Mouse (Mus musculus) forebrain, embryonic 12.5 days (tissue): ENCODE results near the gene P2ry2. TPM values are rescaled to one million over a fixed set of nuclear protein-coding genes. Genes with fewer than 3 reads are reported as not detected.

Source experiments
- ATAC-seq: fragments of 200-750 bp; cut with Nextera tagmentation; 2 replicates; pipeline ENCODE4 v1.8.0; 2017; ENCODE audit warnings: moderate TSS enrichment; ENCODE audit not compliant: low FRiP score
- H3K27ac ChIP-seq: fragments of 300-500 bp; sonication (generic); 2 replicates; pipeline ENCODE4 v1.5.1; 2016; ENCODE audit warnings: mild to moderate bottlenecking
- H3K27me3 ChIP-seq: fragments of 300-500 bp; sonication (generic); 2 replicates; pipeline ENCODE4 v1.6.1; 2016; ENCODE audit warnings: mild to moderate bottlenecking
- H3K36me3 ChIP-seq: fragments of 300-500 bp; sonication (generic); replicated peaks from 2 replicates; pipeline ENCODE4 v1.6.1; 2016; ENCODE audit warnings: mild to moderate bottlenecking
- H3K4me1 ChIP-seq: fragments of 300-500 bp; sonication (generic); 2 replicates; pipeline ENCODE4 v1.6.1; 2016
- H3K4me2 ChIP-seq: fragments of 300-500 bp; sonication (generic); 2 replicates; pipeline ENCODE4 v1.6.1; 2016; ENCODE audit warnings: mild to moderate bottlenecking, moderate library complexity
- H3K4me3 ChIP-seq: fragments of 300-500 bp; sonication (generic); replicated peaks from 2 replicates; pipeline ENCODE4 v1.5.1; 2016; ENCODE audit warnings: mild to moderate bottlenecking
- H3K9ac ChIP-seq: fragments of 300-500 bp; sonication (generic); 2 replicates; pipeline ENCODE4 v1.6.1; 2016; ENCODE audit warnings: mild to moderate bottlenecking
- H3K9me3 ChIP-seq: fragments of 300-500 bp; sonication (generic); 2 replicates; pipeline ENCODE4 v1.6.1; 2016
- whole genome bisulfite sequencing: fragments of 180-500 bp; shearing (Covaris S2); methylation state at CpG from one replicate; pipeline ENCODE4 v1.1.7; 2016; 5-methylcytosine and 5-hydroxymethylcytosine counted together
- polyA plus RNA-seq: library from polyadenylated mRNA; unstranded; fragments of >200 nt; fragmentation: Nextera tagmentation; extraction: Ambion mirVana; gene quantifications from 2 replicates; pipeline ENCODE4 v1.2.1, GENCODE M21; 2016

P2ry2 gene
- polyA plus RNA-seq, 1 experiment from 2014 or later = 0.15 TPM

DNA sequence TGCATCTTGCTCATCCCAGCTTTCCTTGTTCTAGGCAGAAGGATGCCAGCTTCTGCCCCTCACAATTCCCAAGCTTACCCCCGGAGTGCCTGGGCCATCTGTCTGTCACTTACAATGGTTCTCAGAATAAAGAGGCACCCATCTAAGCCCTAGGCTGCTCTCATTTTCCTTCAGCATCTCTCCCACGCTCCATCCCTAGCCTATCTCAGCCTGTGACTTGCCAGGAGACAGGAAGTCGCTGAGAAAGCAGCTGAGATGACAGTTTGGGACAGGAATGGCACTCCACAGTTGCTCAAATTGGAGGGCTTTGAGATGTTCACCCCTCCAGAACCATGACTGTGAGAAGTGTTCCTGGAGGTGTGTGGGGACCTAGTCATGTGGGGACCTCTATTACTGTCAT is 39.8 kb downstream of the P2ry2 start:
- ATAC-seq = no peak
- H3K9me3 ChIP-seq = no peaks in the 10 kb centered on the region
- H3K27me3 ChIP-seq = peaks cover 42% of the 10 kb centered on the region
- H3K4me1 ChIP-seq = peaks cover 7% of the 10 kb centered on the region
- no peak overlapping the region for H3K4me2 ChIP-seq
- H3K9ac ChIP-seq = no peak overlapping the region
- WGBS = 45% methylated on average over 3 of the region's 3 CpGs
- no peak overlapping the region for H3K4me3 ChIP-seq
- H3K27ac ChIP-seq = no peak overlapping the region
- no peaks in the 10 kb centered on the region for H3K36me3 ChIP-seq

DNA sequence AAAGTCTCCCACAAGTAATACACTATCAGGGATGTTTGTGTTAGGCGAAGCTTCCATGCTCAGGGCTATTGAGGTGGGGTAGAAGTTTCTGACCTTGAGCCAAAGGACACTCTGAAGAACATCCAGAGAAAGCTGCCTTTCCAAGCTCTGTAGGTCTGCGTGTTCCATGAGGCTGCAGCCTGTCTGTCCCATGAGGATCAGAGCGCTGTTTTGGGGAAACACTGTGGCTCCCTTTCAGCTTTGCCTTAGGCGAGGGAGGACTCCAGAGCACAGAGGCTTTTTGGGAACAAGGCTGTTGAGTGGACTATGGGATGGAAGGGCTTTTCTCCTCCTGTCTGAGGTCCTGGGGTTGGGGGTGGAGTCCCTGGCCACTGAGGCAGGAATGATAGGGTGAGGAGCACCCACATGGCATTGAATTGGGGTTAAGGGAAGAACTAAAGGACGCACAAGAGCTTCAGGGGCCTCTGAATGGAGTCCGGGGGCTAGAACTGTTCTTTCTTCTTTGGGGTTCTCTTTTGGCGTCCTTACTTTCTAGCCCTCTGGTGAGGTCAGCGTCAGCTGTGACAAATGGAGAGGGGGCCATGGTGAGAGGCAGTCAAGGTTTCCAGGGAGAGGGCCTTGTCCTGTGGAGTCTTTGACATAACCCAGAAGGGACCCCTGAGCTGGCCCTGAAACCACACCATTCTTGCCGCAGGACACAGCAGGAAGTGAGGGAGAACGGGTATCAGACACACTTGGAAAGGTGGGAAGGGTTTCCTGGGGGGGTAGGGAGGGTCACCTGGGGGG is 43.6 kb downstream of the P2ry2 start:
- no peak overlapping the region for H3K4me2 ChIP-seq
- 83% methylated on average over 10 of the region's 10 CpGs for whole genome bisulfite sequencing
- no peaks in the 10 kb centered on the region for H3K9me3 ChIP-seq
- H3K4me3 ChIP-seq = no peak overlapping the region
- H3K4me1 ChIP-seq = peaks cover 2% of the 10 kb centered on the region; the same call in 1 of the 2 replicates
- H3K27ac ChIP-seq = no peak overlapping the region
- no peak overlapping the region for H3K9ac ChIP-seq
- no peak for ATAC-seq
- no peaks in the 10 kb centered on the region for H3K36me3 ChIP-seq
- H3K27me3 ChIP-seq = peaks cover 29% of the 10 kb centered on the region

DNA sequence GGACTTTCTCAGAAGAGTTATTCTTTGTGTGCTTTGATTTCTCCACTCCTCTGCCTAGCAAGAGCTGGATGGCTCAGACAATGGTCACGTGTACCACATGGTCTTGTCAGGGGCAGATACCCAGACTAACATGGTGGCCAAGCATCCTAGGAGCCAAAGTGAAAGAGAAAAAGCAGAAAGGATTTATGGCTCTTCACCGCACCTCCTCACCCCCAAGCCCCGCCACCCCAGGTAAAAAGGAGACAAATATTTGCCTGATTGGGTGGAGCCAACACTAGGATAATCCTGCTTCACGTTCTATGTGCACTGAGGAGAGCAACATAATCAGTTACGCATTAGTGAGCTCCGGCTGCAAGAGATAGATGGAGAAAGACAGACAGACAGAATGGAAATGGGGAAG is 44.3 kb downstream of the P2ry2 start:
- no peak for ATAC-seq

DNA sequence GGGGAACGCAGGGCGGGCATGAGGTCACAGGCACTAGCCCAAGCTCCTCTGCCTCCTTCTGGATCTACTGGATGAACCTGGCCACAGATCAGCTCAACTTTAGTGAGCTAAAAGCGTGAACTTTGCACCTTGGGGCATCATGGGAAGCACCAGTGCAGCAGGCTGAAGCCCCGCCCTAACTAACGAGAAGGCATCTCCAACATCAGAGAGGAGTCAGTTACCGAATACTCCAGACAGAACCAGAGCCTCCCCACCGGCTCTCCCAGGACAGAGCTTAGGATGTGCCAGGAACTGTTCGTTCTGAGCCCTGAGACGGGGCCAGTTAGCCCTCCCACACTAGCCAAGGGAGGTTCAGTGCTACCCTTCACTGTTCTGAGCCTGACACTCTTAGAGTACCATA is 44.8 kb downstream of the P2ry2 start:
- Histone ChIP-seq H3K36me3 (no peaks in the 10 kb centered on the region), H3K4me3 (no peak overlapping the region), H3K27me3 (peaks cover 19% of the 10 kb centered on the region), H3K4me1 (no peaks in the 10 kb centered on the region), H3K9me3 (no peaks in the 10 kb centered on the region), H3K27ac (no peak overlapping the region), H3K9ac (no peak overlapping the region), H3K4me2 (no peak overlapping the region)
- ATAC-seq = no peak
- WGBS = 84% methylated on average over 9 of the region's 9 CpGs

More for the DNA sequence above, 44.3 kb downstream of the P2ry2 start:
- Histone ChIP-seq H3K4me2 (no peak overlapping the region), H3K9ac (no peak overlapping the region), H3K9me3 (no peaks in the 10 kb centered on the region), H3K27ac (no peak overlapping the region), H3K27me3 (peaks cover 25% of the 10 kb centered on the region), H3K36me3 (no peaks in the 10 kb centered on the region), H3K4me3 (no peak overlapping the region), H3K4me1 (no peaks in the 10 kb centered on the region)
- WGBS = 81% methylated on average over 6 of the region's 6 CpGs

DNA sequence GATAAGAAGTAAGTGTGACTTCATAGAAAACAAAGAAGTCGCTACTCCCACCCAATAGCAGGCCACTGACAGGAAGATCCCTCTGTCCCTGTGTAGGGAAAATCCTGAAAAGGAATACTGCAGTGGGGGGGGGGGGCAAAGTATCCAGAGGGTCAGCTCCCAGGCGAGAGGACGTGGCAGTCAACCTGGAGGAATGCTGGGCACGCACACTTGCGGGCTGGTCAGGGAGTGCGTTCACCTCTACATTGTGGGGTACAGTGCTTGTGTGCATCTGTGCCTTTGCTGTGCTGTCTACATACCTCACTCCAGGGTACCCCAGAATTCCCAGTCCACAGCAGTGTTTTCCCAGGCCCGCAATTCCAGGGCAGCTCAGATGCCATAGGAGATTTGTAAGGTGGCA is 46.7 kb downstream of the P2ry2 start:
- no peak overlapping the region for H3K4me2 ChIP-seq
- H3K4me3 ChIP-seq = no peak overlapping the region
- H3K27me3 ChIP-seq = 0 out of 2 replicates have a peak, but pooled peaks cover 6% of the 10 kb centered on the region
- no peak for ATAC-seq
- H3K27ac ChIP-seq = no peak overlapping the region
- no peak overlapping the region for H3K9ac ChIP-seq
- H3K4me1 ChIP-seq = no peaks in the 10 kb centered on the region
- no peaks in the 10 kb centered on the region for H3K9me3 ChIP-seq
- no peaks in the 10 kb centered on the region for H3K36me3 ChIP-seq
- 71% methylated on average over 7 of the region's 7 CpGs for WGBS

DNA sequence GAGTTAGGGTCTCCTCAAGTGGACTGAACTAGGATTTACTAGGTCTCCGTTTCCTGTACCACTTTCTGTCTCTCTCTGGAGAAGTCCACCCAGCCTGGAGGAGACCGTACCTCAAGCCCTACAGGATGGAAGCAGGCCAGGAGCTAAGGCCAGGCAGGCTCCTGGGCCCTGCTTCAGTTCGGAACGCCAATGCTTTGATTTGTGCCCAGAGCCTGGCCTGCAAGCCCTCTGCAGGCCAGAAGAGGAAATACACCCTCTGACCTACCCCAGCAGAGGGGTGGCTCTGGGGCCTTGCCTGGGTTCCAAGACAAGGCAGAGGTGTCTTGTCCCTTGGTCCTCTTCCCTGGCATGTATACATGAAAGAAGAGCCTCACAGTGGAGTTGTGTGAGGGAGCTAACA is 47.6 kb downstream of the P2ry2 start:
- Histone ChIP-seq H3K36me3 (no peaks in the 10 kb centered on the region), H3K4me2 (no peak overlapping the region), H3K9me3 (no peaks in the 10 kb centered on the region), H3K27me3 (0 out of 2 replicates have a peak, but pooled peaks cover 5% of the 10 kb centered on the region), H3K4me1 (no peaks in the 10 kb centered on the region), H3K4me3 (no peak overlapping the region), H3K9ac (no peak overlapping the region), H3K27ac (no peak overlapping the region)
- 28% methylated on average over 4 of the region's 4 CpGs for WGBS
- ATAC-seq = peak; percentile 53

DNA sequence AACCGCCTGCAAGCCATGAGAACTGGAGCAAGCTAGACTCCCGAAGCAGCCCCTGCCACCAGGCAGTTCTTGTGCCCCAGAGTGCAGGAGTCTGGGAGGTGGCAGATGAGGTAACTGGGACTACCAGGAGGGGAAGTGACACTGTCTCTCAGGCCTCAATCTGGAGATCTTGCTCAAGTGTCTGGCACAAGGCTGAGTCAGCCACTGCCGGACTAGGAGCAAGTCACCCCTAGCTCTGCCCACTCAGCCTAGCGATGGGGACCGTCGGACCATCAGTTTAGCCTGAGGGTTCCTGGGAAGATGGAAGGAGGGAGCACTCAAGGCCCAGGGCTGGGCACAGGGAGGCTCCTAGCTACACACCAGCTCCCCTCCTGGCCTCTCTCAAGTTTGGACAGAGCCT is 48.4 kb downstream of the P2ry2 start:
- WGBS = 72% methylated on average over 6 of the region's 6 CpGs
- no peak for ATAC-seq

DNA sequence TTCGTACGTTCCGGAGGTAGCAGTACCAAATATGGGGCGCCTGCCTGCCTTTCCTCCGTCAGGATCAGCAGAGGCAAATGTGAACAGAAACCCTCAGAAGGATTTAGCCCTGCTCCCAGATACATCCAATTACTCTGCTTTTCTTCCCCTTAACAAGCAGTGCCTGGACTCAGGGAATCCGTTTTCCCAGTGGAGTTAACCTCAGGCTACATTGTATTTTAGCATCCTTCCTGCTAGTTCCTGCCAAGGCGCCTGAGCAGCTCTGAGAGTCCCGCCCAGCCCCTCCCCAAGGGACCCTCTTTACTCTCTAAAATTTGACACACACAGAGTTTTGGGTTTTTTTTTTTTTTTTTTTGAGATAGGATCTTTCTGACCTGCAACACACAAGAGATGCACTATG is 49.3 kb downstream of the P2ry2 start:
- Histone ChIP-seq H3K27me3 (0 out of 2 replicates have a peak, but pooled peaks cover 5% of the 10 kb centered on the region), H3K9me3 (no peaks in the 10 kb centered on the region), H3K27ac (no peak overlapping the region), H3K36me3 (no peaks in the 10 kb centered on the region), H3K4me1 (no peaks in the 10 kb centered on the region), H3K9ac (no peak overlapping the region), H3K4me3 (no peak overlapping the region), H3K4me2 (no peak overlapping the region)
- WGBS = 67% methylated on average over 8 of the region's 8 CpGs
- ATAC-seq = no peak

More for the DNA sequence above, 48.4 kb downstream of the P2ry2 start:
- 0 out of 2 replicates have a peak, but pooled peaks cover 5% of the 10 kb centered on the region for H3K27me3 ChIP-seq
- no peak overlapping the region; the same call in 1 of the 2 replicates for H3K9ac ChIP-seq
- H3K4me1 ChIP-seq = no peaks in the 10 kb centered on the region
- no peak overlapping the region for H3K4me2 ChIP-seq
- H3K27ac ChIP-seq = no peak overlapping the region
- no peaks in the 10 kb centered on the region for H3K9me3 ChIP-seq
- H3K36me3 ChIP-seq = no peaks in the 10 kb centered on the region
- H3K4me3 ChIP-seq = no peak overlapping the region

DNA sequence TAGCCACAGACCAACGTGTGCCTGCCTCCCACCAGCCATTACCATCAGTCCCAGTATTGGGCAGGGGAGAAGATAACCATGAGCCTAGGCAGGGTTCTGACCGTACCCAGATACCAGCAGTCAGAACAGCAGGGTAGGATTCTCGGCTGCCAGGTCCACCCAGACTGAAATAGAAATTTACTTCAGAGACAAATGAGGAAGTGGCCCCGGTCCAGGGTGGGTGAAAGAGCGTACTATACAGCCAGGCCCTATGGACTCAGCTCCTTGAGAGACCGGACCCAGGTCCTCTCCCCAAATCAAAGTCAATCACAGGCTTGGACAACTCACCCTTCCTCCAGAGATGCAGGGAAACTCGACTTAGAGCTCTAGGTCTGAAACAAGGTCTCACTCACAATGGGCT is 51.5 kb downstream of the P2ry2 start:
- Histone ChIP-seq H3K27ac (no peak overlapping the region), H3K27me3 (0 out of 2 replicates have a peak, but pooled peaks cover 5% of the 10 kb centered on the region), H3K9me3 (no peaks in the 10 kb centered on the region), H3K4me2 (no peak overlapping the region), H3K36me3 (no peaks in the 10 kb centered on the region), H3K4me1 (no peaks in the 10 kb centered on the region), H3K9ac (no peak overlapping the region), H3K4me3 (no peak overlapping the region)
- 81% methylated on average over 7 of the region's 7 CpGs for WGBS
- ATAC-seq = no peak

DNA sequence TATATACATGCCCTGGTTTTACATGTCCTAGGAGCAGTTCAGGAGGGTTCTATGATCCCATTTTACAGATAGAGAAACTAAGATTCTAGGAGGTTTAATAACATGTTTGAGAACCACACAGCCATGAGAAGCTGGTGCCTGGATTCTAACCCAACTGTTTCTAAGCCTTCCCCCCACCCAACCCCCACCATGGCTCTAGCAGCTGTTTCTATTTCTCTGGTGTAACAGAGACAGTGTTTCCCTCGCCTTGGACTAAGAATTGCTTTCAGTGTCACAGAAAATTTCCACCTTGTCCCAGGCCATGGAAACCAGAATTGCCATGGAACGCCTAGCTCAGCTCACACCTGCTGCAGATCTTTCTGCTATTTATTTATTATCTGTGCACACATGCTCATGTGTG is 52.2 kb downstream of the P2ry2 start:
- ATAC-seq = no peak
- H3K4me3 ChIP-seq = no peak overlapping the region
- 0 out of 2 replicates have a peak, but pooled peaks cover 5% of the 10 kb centered on the region for H3K27me3 ChIP-seq
- no peaks in the 10 kb centered on the region for H3K4me1 ChIP-seq
- no peak overlapping the region for H3K27ac ChIP-seq
- H3K9me3 ChIP-seq = no peaks in the 10 kb centered on the region
- no peak overlapping the region for H3K9ac ChIP-seq
- 76% methylated on average over 2 of the region's 2 CpGs for WGBS
- no peak overlapping the region for H3K4me2 ChIP-seq
- no peaks in the 10 kb centered on the region for H3K36me3 ChIP-seq

DNA sequence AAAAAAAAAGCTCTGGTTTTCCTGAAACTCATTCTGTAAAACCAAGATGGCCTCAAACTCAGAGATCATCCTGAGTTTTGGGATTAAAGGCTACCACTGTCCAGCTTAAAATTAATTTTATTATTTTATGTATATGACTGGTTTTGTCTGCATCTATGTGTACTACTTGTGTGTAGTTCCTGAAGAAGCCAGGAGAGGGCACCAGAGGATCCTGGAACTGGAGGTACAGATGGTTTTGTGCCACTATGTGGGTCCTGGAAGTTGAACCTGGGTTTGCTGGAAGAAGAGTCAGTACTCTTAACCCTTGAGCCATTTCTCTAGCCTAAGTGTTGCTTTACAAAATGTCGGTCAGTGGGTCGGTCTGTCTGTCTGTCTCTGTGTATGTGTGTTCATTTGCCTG is 54.2 kb downstream of the P2ry2 start:
- Histone ChIP-seq H3K9ac (no peak overlapping the region), H3K4me3 (no peak overlapping the region), H3K9me3 (no peaks in the 10 kb centered on the region), H3K27me3 (no peaks in the 10 kb centered on the region), H3K4me2 (no peak overlapping the region), H3K4me1 (no peaks in the 10 kb centered on the region), H3K27ac (no peak overlapping the region), H3K36me3 (no peaks in the 10 kb centered on the region)
- ATAC-seq = no peak
- 92% methylated on average over 2 of the region's 2 CpGs for WGBS

DNA sequence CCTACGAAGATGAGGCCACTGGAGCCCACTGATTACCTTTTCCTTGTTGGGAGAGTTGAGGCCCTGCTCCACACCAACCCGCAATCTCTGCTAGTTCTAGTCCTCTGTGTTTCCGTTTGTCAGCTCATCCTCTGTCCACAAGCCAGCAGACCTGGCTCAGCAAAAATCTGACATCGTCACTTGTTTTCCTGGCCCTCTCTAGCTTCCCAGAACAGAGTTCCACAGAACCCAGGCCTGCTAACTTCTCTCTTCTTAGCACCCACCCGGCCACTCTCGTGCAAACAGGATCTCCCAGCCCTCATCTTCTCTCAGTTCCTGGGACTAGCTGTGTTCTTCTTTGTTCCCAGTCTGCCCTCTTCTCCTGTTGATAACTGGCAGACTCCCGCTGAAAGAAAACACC is 60.0 kb downstream of the P2ry2 start:
- 88% methylated on average over 7 of the region's 7 CpGs for WGBS
- Histone ChIP-seq H3K4me3 (no peak overlapping the region), H3K27ac (no peak overlapping the region), H3K4me2 (no peak overlapping the region), H3K27me3 (no peaks in the 10 kb centered on the region), H3K36me3 (no peaks in the 10 kb centered on the region), H3K4me1 (no peaks in the 10 kb centered on the region), H3K9ac (no peak overlapping the region), H3K9me3 (no peaks in the 10 kb centered on the region)
- ATAC-seq = no peak

DNA sequence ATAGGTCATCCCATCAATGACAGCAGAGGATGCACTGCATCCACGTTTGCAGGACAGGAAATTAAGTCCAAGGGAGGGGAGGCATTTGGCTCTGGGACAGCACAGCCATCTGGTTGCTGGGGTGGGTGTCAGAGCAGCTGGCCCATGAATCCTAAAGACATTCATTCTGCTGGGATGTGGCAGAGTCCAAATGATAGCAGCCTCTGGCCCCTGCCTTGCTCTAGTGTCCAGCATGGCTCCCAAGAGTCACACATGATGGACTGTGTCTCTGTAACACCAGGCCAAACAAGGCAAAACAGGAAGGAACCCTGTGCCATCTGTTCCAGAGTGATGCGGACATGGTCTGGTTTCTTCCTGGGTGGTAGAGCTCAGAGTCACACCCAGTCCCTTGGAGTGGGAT is 60.8 kb downstream of the P2ry2 start:
- Histone ChIP-seq H3K36me3 (no peaks in the 10 kb centered on the region), H3K4me3 (no peak overlapping the region), H3K9ac (no peak overlapping the region), H3K4me1 (no peaks in the 10 kb centered on the region), H3K9me3 (no peaks in the 10 kb centered on the region), H3K27me3 (no peaks in the 10 kb centered on the region), H3K4me2 (no peak overlapping the region), H3K27ac (no peak overlapping the region)
- 71% methylated on average over 2 of the region's 2 CpGs for WGBS
- no peak for ATAC-seq
